Mouse (Mus musculus): ENCODE results near the gene Phf1. TPM values are rescaled to one million over a fixed set of nuclear protein-coding genes. Genes with fewer than 3 reads are reported as not detected.

Gene Phf1
- total RNA-seq, 2 experiments from 2014 or later: 9.2 to 10.7 TPM

DNA sequence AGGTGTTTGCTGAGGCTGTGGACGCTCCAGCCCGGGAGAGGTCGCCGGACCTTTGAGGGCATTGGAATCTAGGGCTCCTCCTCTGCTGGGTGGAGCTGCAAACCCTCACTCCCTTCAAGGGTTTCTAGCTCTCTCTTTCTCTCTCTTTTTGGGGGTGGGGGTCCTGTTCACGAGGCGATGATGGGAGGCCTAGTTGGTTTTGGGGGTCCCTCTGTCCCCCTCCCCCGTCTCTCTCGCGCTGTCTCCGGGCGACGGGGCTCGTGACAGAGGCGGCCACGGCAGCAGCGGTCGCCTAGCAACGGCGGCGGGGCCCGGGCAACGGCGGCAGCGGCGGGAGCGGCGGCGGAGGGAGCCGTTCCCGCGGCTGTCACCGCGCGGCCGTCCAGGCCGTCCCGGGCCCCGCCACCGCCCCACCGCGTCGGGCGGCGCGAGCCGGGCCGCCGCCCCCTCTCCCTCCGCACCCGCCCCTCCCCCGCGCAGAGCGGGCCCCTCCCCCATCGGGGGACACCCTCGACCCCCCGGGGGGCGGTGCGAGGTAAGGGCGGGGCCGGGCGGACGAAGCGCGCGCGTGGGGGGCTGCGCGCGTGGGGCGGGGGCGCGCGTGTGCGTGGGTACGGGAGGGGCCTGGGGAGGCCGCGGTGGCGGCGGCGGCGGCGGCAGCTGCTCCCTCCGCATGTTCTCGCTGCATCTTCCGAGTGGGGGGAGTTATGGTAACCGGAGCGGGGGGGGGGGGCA lies 15.6 kb downstream of the Phf1 start:
- DNase-seq: peak; percentile 75
- Histone ChIP-seq H3K4me3 (peak overlapping the region; percentile 84), H3K27ac (peak overlapping the region; percentile 76)
- intact Hi-C loops (cut with DNase I): no loop called here
- TF ChIP-seq CTCF (IDR thresholded peaks at IDR 0.05): no peak

DNA sequence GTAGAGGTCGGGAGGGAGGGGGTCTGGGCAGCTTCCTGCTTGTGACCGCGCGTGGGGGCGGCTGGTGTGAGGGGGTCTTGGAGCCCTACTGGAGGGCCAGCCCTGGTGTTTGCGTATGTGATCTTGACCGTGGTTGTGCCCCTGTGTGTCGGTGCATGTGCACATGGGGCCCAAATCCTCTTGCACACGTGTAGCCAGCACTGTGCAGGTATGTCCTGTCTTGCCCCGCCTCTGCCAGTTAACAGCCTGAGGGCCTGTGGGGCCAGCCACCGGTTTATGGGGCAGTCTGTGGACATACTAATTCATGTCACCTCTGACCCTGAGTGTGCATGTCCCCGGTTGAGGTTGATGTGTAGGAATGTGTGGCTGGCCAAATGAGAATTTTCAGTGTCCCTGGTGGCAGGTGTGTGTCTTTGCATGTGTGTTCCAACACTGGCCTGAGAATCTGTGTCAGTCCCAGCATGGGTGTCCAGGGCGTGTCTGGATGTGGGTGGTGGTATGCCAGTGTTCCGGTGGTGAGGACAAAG lies 16.3 kb downstream of the Phf1 start:
- intact Hi-C loops (cut with DNase I): no loop called here

DNA sequence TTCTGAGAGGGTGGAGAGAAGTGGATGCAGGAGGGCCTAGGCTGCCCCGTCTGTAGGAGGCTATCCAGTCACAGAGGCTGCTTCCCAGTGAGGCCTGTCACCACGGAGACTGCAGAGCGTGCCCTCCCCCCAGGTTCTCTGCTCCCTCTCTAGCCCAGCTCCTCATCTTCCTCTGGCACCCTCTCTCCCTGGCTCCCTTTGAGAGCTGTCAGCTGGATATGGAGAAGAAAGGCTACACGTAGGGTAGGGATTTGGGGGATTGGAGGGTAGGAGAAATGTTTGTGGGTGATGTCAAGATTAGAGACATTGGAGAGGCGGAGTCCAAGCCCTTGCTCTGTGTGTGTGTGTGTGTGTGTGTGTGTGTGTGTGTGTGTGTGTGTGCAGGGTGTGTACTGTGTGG lies 17.0 kb downstream of the Phf1 start:
- no peak for DNase-seq
- TF ChIP-seq CTCF (IDR thresholded peaks at IDR 0.05): no peak
- no peak overlapping the region for H3K27ac ChIP-seq
- intact Hi-C loops (cut with DNase I): no loop called here
- no peak overlapping the region for H3K4me3 ChIP-seq

More for the DNA sequence above, 16.3 kb downstream of the Phf1 start:
- peak; percentile 22; the same call in 1 of the 2 replicates for TF ChIP-seq CTCF (IDR thresholded peaks at IDR 0.05)
- Histone ChIP-seq H3K27ac (peak overlapping the region; percentile 43), H3K4me3 (peak overlapping the region; percentile 84)
- no peak for DNase-seq

DNA sequence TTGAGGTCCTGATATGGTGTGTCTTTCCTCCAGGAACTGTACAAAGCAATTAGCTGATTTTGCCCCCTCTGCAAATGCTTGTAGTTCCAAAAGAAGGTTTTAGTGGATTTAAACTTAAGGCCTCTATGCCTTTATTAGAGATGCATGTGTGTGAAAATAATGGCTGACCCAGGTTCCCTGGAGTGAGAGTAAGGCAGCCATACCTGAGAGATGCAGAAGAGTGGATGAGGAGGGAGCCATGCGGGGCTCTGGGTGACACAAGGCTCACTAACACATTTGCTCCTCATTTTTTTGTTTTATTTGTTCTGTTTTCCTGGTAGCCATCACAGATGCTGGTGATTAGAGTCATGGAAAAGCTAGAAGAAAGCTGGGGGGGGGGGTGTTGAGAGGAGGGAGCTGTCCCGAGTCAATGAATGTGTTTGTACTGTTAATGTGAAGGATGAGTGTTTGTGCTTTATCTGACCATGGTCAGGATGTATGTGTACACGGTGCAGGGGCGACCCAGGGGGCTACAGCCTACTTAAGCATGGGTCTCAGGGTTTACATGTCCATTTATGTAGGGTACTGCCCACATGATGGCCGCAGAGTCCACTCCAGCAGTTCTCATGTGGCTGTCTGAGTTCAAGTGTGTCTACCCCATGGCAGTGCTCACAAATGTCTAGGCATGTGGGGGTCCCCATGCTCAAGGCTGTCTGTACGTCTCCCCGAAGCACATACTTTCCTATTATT lies 17.9 kb downstream of the Phf1 start:
- TF ChIP-seq CTCF (IDR thresholded peaks at IDR 0.05): no peak
- H3K4me3 ChIP-seq: peak overlapping the region; percentile 61
- DNase-seq: no peak
- H3K27ac ChIP-seq: 0 out of 2 replicates have a peak overlapping the region, but pooled peaks have one; percentile 4
- intact Hi-C loops (cut with DNase I): no loop called here

DNA sequence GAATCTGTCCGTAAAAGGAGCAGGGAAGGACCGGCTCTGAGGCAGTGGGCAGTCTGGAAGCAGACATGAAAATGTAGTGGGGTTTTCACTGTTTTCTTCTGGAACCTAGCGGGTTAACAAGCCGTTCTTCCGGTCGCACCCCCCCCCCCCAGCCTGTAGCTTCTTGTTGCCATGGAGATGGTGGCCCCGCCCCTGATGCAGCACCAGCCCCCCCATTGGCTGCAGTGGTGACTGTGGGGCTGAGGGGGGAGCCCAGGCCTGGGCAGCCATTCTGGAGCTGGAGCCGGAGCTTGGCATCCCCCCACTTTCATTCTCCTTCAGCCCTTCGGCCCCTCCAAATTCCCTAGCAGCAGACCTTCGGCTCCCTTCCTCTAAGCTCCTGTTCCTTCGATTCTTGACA lies 18.6 kb downstream of the Phf1 start:
- DNase-seq: peak; percentile 77
- peak overlapping the region; percentile 28; the same call in 1 of the 2 replicates for H3K27ac ChIP-seq

DNA sequence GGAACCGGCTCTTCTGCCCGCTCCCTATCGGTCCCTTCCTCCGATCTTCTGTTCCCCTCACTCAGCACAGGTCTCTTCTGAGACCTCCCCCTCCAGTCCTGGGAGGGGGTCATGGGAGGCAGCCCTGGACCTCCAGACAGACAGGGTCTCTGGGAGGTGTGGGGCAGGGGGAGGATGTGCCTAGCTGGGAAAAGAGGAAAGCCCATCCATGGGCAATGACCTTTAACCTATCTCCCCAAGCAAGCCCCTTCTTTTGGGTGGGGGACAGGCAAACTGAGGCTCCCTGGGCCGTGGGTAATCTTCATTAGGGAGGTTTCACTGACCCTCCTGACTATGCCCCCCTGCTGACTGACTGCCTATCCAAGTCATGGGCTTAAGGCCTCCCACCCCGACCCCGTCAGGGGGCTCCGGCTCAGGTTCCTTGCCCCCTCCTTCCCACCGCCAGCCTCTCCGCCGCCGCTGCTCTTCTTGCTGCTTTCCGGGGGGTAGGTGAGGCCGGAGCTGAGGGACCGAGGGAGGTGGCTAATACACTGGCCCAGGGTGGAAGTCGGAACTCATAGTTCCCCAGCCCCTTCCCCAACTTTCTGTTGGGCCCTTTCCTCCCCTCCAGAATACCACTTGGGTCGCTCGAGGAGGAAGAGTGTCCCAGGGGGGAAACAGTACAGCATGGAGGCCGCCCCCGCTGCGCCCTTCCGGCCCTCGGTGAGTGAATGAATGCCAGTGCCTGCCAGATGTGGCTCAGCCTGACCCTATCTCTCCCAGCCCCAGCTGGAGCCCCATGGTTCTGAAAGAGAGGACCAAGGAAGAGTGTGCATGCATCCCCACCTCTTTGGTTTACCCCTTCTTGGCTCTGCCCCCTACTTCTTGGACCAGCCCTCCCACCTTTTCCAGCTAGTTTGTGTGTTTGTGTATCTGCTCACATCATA lies 19.4 kb downstream of the Phf1 start:
- TF ChIP-seq CTCF (IDR thresholded peaks at IDR 0.05): no peak
- peak overlapping the region; percentile 28; the same call in 1 of the 2 replicates for H3K27ac ChIP-seq
- intact Hi-C loops (cut with DNase I): no loop called here
- H3K4me3 ChIP-seq: peak overlapping the region; percentile 61
- peak; percentile 18 for DNase-seq

More for the DNA sequence above, 18.6 kb downstream of the Phf1 start:
- intact Hi-C loops (cut with DNase I): no loop called here
- no peak for TF ChIP-seq CTCF (IDR thresholded peaks at IDR 0.05)
- H3K4me3 ChIP-seq: peak overlapping the region; percentile 61

DNA sequence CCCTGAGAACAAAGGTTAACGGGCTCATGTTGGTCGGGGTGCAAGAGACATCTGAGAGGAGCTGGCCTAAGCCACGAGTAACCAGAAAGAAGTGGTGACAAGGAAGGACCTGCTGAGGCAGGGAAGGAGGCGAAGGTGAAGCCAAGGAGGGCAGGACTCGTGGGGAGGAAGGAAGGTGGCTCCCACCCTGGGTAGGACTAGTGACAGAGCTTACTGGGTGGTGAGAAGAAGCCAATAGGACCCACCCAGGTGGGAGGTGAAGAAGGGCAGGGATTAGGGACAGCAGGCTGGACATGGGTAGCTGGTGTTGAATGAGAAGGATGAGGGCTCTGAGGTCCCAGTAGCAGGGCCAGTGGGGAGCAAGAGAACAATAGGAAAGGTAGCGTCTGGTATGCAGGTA lies 20.3 kb downstream of the Phf1 start:
- intact Hi-C loops (cut with DNase I): no loop called here
- no peak overlapping the region for H3K4me3 ChIP-seq

DNA sequence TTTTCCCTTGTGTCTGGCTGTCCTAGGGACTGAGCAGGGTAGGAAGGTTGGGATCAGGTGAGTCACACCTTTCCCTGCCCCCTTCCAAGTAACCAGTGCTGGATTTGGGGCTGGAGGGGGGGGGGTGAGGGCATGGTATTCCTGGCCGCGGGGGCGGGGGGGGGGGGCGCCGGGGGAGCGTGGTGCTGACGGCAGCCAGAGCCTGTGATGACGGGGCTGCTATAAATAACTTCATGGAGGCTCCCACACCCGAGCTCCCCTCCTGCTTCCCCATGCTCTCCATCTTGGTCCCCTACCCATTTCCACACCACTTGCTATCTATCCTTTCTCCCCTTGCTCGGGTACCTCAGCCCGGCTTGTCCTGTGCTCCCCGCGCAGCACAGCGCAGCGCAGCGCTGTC lies 20.9 kb downstream of the Phf1 start:
- DNase-seq: peak; percentile 50
- intact Hi-C loops (cut with DNase I): no loop called here
- H3K4me3 ChIP-seq: peak overlapping the region; percentile 23
- TF ChIP-seq CTCF (IDR thresholded peaks at IDR 0.05): no peak
- peak overlapping the region; percentile 70 for H3K27ac ChIP-seq

More for the DNA sequence above, 20.3 kb downstream of the Phf1 start:
- peak overlapping the region; percentile 51 for H3K27ac ChIP-seq
- TF ChIP-seq CTCF (IDR thresholded peaks at IDR 0.05): no peak
- peak; percentile 11 for DNase-seq

DNA sequence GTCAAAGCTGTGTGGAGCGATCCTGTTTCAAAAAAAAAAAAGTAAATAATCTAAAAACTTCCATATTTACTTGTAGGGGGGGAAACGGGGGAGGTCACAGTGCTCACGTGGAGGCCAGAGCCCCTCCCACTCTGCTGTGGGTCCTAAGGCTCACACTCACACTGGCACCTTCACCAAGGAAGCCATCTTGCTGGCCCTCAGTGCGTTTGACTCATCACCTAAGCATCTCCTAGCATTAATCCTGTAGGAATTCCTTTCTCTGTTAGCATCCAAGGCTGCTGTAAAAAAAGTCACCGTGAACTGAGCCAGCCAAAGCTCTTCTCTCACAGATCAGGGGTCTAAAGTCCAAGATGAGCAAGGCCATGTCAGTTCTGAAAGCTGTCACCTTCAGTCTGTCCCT lies 23.5 kb downstream of the Phf1 start:
- intact Hi-C loops (cut with DNase I): no loop called here
- no peak for DNase-seq
- Histone ChIP-seq H3K27ac (no peak overlapping the region), H3K4me3 (no peak overlapping the region)
- no peak for TF ChIP-seq CTCF (IDR thresholded peaks at IDR 0.05)

DNA sequence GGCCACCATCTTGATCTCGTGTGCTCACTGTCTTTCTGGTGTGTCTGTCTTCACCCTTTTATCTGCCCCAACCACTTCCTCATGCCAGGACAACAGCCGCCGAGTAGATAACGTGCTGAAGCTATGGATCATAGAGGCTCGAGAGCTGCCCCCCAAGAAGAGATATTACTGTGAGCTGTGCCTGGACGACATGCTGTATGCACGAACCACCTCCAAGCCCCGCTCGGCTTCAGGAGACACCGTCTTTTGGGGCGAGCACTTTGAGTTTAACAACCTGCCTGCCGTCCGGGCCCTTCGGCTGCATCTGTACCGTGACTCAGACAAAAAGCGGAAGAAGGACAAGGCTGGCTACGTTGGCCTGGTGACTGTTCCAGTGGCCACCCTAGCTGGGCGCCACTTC lies 24.0 kb downstream of the Phf1 start:
- intact Hi-C loops (cut with DNase I): no loop called here
- TF ChIP-seq CTCF (IDR thresholded peaks at IDR 0.05): no peak
- H3K27ac ChIP-seq: no peak overlapping the region

DNA sequence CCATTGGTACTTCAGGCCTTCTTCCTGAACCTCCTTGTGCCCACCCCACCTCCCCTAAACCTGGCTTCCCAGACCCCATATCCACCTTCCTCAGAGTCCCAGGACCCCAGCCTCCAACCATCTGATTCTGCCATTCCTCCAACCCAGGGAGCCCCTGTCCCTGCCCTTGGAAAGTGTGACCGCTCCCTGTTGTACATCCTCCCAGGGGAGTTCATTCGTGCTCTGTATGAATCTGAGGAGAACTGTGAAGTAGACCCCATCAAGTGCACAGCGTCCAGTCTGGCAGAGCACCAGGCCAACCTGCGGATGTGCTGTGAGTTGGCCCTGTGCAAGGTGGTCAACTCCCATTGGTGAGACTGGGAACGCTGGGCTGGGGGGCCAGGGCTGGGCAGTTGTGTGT lies 25.0 kb downstream of the Phf1 start:
- Histone ChIP-seq H3K27ac (no peak overlapping the region), H3K4me3 (no peak overlapping the region)
- intact Hi-C loops (cut with DNase I): no loop called here
- TF ChIP-seq CTCF (IDR thresholded peaks at IDR 0.05): no peak
- DNase-seq: no peak

More for the DNA sequence above, 24.0 kb downstream of the Phf1 start:
- DNase-seq: no peak
- no peak overlapping the region for H3K4me3 ChIP-seq

DNA sequence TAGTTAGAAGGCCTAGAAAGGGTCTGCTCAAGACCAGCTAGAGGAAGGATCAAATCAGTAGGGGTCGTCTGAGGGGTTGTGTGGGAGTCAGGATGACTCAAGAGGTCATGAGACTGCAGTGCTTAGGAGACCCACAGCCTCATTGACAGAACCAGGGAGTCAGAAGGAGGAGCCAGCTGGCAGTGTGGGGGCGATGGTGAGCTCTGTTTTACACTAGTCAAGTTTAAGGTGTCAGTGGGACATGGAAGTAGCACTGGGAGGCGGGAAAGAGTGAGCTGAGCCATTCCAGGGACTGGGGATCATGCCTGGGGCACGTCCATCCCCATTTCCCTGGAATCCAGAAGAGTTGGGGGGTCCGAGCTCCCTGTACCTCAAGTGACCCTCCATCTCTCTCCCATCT lies 26.0 kb downstream of the Phf1 start:
- no peak for TF ChIP-seq CTCF (IDR thresholded peaks at IDR 0.05)
- DNase-seq: no peak
- Histone ChIP-seq H3K27ac (no peak overlapping the region), H3K4me3 (no peak overlapping the region)
- intact Hi-C loops (cut with DNase I): no loop called here
